Mouse (Mus musculus) heart, embryonic 16.5 days (tissue): ENCODE results near the gene Frmpd3. TPM values are rescaled to one million over a fixed set of nuclear protein-coding genes. Genes with fewer than 3 reads are reported as not detected.

Source experiments
- ATAC-seq: fragments of 200-750 bp; cut with Nextera tagmentation; replicated peaks from 2 replicates; pipeline ENCODE4 v1.8.0; 2017; ENCODE audit warnings: moderate number of reproducible peaks; ENCODE audit not compliant: insufficient read depth, low FRiP score; ENCODE audit errors: extremely low read depth
- H3K27ac ChIP-seq: fragments of 300-500 bp; sonication (generic); 2 replicates; pipeline ENCODE4 v1.5.1; 2014; ENCODE audit warnings: mild to moderate bottlenecking, low read length, control low read depth, moderate library complexity
- H3K27me3 ChIP-seq: fragments of 300-500 bp; sonication (generic); 2 replicates; pipeline ENCODE4 v1.6.1; 2014; ENCODE audit warnings: low read length, mixed read lengths; ENCODE audit not compliant: control insufficient read depth, insufficient read depth
- H3K36me3 ChIP-seq: fragments of 300-500 bp; sonication (generic); 2 replicates; pipeline ENCODE4 v1.6.1; 2014; ENCODE audit not compliant: control insufficient read depth, insufficient read depth
- H3K4me1 ChIP-seq: fragments of 300-500 bp; sonication (generic); 2 replicates; pipeline ENCODE4 v1.6.1; 2014; ENCODE audit warnings: low read length, mixed read lengths; ENCODE audit not compliant: control insufficient read depth, insufficient read depth
- H3K4me2 ChIP-seq: fragments of 300-500 bp; sonication (generic); 2 replicates; pipeline ENCODE4 v1.6.1; 2014; ENCODE audit warnings: low read depth, mild to moderate bottlenecking, control low read depth, low read length
- H3K4me3 ChIP-seq: fragments of 300-500 bp; sonication (generic); 2 replicates; pipeline ENCODE4 v1.5.1; 2014; ENCODE audit warnings: mild to moderate bottlenecking, control low read depth, low read length
- H3K9ac ChIP-seq: fragments of 300-500 bp; sonication (generic); 2 replicates; pipeline ENCODE4 v1.6.1; 2014; ENCODE audit warnings: low read length, control low read depth
- H3K9me3 ChIP-seq: fragments of 300-500 bp; sonication (generic); replicated peaks from 2 replicates; pipeline ENCODE4 v1.6.1; 2016; ENCODE audit warnings: low read length; ENCODE audit not compliant: control insufficient read depth
- WGBS: fragments of 180-500 bp; shearing (Covaris S2); extraction: QIAGEN DNeasy Blood & Tissue Kit; methylation state at CpG from one replicate; pipeline ENCODE4 v1.1.7; 2014; 5-methylcytosine and 5-hydroxymethylcytosine counted together
- polyA plus RNA-seq: library from polyadenylated mRNA; unstranded; fragments of >200 nt; fragmentation: Nextera tagmentation; extraction: Ambion mirVana; gene quantifications from 2 replicates; pipeline ENCODE4 v1.2.1, GENCODE M21; 2015

Frmpd3 gene
- polyA plus RNA-seq, 1 experiment from 2014 or later, result 0.16 TPM

DNA sequence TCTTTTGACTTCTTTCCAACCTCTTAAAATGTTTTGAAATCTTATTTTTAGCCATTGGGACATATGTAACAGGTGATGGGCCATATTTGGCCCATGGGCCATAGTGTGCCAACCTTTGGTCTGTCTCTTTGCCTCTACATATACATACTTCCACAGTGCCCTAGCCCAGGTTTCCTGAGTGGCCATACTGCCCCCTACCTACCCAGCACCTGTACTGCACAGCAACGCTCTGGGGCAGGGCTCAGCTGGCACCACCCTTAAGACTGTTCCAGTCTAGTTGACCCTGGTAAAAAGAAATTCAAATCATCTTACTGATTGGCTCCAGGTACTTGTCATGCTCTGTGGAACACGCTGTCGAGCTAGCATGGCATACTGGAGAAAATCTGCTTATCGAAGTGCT lies 60.8 kb downstream of the Frmpd3 start:
- no peak for ATAC-seq
- no peaks in the 10 kb centered on the region for H3K4me1 ChIP-seq
- WGBS, result 43% methylated on average over 4 of the region's 4 CpGs

DNA sequence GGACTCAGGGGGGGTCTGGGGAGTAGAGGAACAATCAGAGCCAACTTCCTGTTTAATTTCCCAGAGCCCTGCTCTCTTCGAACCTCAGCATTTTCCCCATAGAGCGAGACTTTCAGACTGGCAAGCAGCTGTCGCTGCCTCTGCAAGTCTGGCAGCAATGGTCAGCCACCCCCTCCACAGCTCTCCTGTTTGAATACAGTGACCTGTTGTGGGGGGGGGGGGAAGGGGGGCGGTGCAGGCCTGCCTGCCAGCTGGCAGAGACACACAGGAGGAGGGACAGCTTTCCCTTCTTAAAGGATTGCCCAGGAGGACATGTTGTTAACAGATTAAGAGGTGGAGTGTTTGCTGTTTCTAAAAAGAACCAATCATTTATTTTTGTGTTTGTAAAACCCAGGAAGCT lies 64.0 kb downstream of the Frmpd3 start:
- H3K36me3 ChIP-seq, result no peaks in the 10 kb centered on the region
- no peaks in the 10 kb centered on the region for H3K4me1 ChIP-seq
- WGBS, result 22% methylated on average over 4 of the region's 4 CpGs
- no peak overlapping the region for H3K9ac ChIP-seq
- no peak for ATAC-seq
- H3K4me2 ChIP-seq, result no peak overlapping the region
- H3K9me3 ChIP-seq, result no peaks in the 10 kb centered on the region
- no peak overlapping the region for H3K4me3 ChIP-seq
- H3K27me3 ChIP-seq, result no peaks in the 10 kb centered on the region
- no peak overlapping the region for H3K27ac ChIP-seq

More for the DNA sequence above, 60.8 kb downstream of the Frmpd3 start:
- no peak overlapping the region for H3K9ac ChIP-seq
- no peak overlapping the region for H3K4me2 ChIP-seq
- H3K27me3 ChIP-seq, result peaks cover 3% of the 10 kb centered on the region; the same call in 1 of the 2 replicates
- no peaks in the 10 kb centered on the region for H3K36me3 ChIP-seq
- no peak overlapping the region for H3K4me3 ChIP-seq
- H3K27ac ChIP-seq, result no peak overlapping the region
- H3K9me3 ChIP-seq, result no peaks in the 10 kb centered on the region

DNA sequence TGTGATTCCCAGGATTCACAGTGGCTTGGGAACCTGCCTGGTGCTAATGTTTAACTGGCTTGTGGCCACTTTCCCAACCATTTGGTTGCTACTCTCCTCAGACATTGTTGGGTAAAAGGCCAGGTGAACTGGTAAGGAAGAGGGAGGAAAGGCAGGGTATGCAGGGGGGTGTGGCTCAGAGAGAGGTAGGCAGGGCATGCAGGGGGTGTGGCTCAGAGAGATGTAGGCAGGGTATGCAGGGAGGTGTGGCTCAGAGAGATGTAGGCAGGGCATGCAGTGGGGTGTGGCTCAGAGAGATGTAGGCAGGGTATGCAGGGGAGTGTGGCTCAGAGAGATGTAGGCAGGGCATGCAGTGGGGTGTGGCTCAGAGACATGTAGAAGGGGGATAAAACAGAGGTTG lies 64.4 kb downstream of the Frmpd3 start:
- no peak overlapping the region for H3K4me3 ChIP-seq
- H3K27ac ChIP-seq, result no peak overlapping the region
- no peaks in the 10 kb centered on the region for H3K4me1 ChIP-seq
- H3K9me3 ChIP-seq, result no peaks in the 10 kb centered on the region
- ATAC-seq, result no peak
- no peak overlapping the region for H3K9ac ChIP-seq
- H3K27me3 ChIP-seq, result no peaks in the 10 kb centered on the region
- no peak overlapping the region for H3K4me2 ChIP-seq
- no peaks in the 10 kb centered on the region for H3K36me3 ChIP-seq

DNA sequence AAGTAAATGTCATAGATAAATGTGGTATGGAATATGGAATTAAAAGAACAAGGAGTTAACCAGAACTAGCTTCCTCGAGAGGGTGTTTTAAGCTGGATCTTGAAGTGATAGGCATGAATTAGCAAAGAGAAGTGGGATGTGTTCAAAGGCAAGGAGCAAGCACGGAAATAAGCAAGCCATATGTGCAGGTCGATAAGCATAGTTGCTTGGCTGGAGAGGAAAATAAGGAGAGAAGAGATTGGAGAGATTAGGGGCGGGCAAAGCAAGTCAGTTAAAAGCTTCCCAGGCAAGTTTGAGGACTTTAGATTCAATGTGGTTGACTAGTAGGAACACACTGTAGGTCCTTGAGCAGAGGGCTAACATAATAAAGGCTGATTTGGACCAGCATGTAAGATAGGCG lies 65.5 kb downstream of the Frmpd3 start:
- Histone ChIP-seq H3K9ac (no peak overlapping the region), H3K9me3 (no peaks in the 10 kb centered on the region), H3K4me2 (no peak overlapping the region), H3K4me3 (no peak overlapping the region), H3K27me3 (no peaks in the 10 kb centered on the region), H3K4me1 (no peaks in the 10 kb centered on the region), H3K27ac (no peak overlapping the region), H3K36me3 (no peaks in the 10 kb centered on the region)
- 66% methylated on average over 5 of the region's 5 CpGs for WGBS
- no peak for ATAC-seq

DNA sequence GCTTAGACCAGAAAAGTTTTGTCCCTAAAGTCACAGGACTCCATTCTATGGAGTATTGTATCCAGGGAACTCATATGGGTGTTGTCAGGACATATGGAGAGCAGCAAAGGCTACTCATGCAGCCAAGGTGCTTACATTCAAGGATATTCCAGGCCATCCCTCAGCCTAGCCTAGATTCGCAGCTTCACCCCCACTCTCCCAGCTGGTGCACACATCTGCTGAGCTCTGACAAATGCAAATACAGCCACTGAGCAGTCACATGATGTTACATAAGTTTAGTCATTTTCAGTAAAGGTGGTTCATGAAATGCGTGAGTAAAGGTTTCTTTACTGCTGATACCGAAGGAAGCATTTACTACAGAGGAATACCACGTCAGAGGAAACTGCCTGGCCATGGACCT lies 76.4 kb downstream of the Frmpd3 start:
- Histone ChIP-seq H3K9me3 (no peaks in the 10 kb centered on the region), H3K27me3 (no peaks in the 10 kb centered on the region; the same call in 1 of the 2 replicates), H3K4me1 (no peaks in the 10 kb centered on the region), H3K4me2 (no peak overlapping the region), H3K9ac (no peak overlapping the region), H3K36me3 (no peaks in the 10 kb centered on the region), H3K4me3 (no peak overlapping the region), H3K27ac (no peak overlapping the region)
- 86% methylated on average over 4 of the region's 4 CpGs for WGBS
- no peak for ATAC-seq

DNA sequence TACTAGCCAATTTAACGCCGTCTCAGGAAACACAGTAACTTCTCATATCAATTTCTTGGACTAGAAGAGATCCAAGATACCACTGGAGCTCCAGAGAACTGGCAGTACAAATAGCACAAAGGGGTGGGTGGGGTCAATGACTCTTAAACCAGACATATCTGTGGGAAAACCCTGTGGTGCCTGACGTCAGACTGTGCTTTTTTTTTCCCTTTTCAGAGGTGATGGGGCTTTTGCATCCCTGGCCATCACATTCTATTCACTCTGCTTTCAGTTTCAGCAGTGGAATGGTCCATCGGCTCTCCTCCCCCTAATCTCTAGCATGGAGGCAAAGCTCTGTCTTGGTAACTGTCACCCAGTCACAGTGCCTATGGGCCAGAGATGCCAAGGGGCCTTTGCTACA lies 85.1 kb downstream of the Frmpd3 start:
- H3K27ac ChIP-seq, result no peak overlapping the region
- H3K9me3 ChIP-seq, result no peaks in the 10 kb centered on the region

DNA sequence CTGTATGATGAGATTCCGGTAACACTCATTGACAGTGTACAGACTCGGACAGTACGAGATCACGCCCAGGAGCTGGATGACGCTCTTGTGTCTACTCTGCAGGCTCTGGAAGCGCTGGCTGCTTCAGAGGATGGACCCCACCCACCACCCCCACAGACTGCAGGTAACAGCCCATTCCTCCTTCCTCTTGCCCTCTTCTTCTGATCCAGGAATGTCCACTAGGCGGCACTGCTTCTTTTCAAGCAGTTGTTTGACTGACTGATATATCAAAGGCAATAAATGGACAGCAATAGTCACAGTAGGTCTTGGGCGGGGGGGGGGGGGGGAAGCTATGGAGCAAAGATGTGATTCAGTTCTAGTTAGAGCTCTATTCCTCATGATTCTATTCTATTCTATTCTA lies 86.2 kb downstream of the Frmpd3 start:
- Histone ChIP-seq H3K4me2 (no peak overlapping the region), H3K36me3 (no peaks in the 10 kb centered on the region), H3K27me3 (peaks cover 2% of the 10 kb centered on the region; the same call in 1 of the 2 replicates), H3K9ac (no peak overlapping the region), H3K4me3 (no peak overlapping the region), H3K27ac (no peak overlapping the region), H3K4me1 (no peaks in the 10 kb centered on the region), H3K9me3 (no peaks in the 10 kb centered on the region)
- 69% methylated on average over 7 of the region's 8 CpGs for WGBS
- no peak for ATAC-seq

More for the DNA sequence above, 85.1 kb downstream of the Frmpd3 start:
- H3K9ac ChIP-seq, result no peak overlapping the region
- H3K36me3 ChIP-seq, result no peaks in the 10 kb centered on the region
- WGBS, result 64% methylated on average over 4 of the region's 4 CpGs
- no peak overlapping the region for H3K4me2 ChIP-seq
- H3K27me3 ChIP-seq, result no peaks in the 10 kb centered on the region
- no peaks in the 10 kb centered on the region for H3K4me1 ChIP-seq
- ATAC-seq, result no peak
- H3K4me3 ChIP-seq, result no peak overlapping the region

DNA sequence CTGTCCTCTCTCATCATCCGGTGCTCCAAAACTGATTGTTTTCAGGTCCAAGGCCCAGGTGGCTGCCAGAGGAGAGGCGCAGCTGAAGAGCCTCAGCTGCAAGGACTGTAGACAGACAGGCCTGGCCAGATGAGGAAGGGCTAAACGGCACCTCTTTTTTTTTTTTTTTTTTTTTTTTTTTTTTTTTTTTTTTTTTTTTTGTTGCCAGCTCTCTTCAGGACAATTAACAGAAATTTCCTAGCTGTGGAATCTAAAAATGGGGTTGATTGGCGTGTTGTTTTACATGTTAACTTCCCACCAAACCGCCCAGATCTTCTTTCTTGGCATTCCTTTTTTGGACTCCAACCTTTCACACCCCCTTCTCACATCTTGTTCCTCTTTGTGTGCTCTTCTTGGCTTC lies 87.9 kb downstream of the Frmpd3 start:
- H3K9me3 ChIP-seq, result no peaks in the 10 kb centered on the region
- H3K27ac ChIP-seq, result no peak overlapping the region
- no peak overlapping the region for H3K4me2 ChIP-seq
- H3K27me3 ChIP-seq, result peaks cover 2% of the 10 kb centered on the region; the same call in 1 of the 2 replicates
- no peak for ATAC-seq
- H3K9ac ChIP-seq, result no peak overlapping the region
- WGBS, result 72% methylated on average over 5 of the region's 5 CpGs
- no peaks in the 10 kb centered on the region for H3K4me1 ChIP-seq
- no peaks in the 10 kb centered on the region for H3K36me3 ChIP-seq
- H3K4me3 ChIP-seq, result no peak overlapping the region

DNA sequence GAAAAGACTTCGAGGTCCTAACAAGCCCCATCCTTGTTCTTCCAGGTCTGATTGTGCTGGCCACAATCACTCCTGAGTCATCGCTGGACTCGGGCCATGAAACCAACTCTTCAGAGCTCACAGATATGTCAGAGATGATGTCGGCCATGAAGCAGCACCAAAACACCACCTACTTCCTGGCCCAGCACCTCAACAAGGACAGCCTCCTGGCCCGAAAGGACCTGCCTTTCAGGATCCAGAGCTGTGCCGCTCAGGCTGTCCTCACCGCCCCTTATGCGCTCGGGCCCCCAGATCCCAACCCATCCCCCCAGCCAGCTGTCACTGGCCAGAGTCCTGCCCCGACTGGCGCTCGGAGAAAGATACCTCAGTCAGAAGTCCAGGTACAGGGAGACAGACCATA lies 88.4 kb downstream of the Frmpd3 start:
- Histone ChIP-seq H3K36me3 (no peaks in the 10 kb centered on the region), H3K9ac (no peak overlapping the region), H3K9me3 (no peaks in the 10 kb centered on the region), H3K4me1 (no peaks in the 10 kb centered on the region), H3K4me3 (no peak overlapping the region), H3K27ac (no peak overlapping the region), H3K4me2 (no peak overlapping the region), H3K27me3 (peaks cover 2% of the 10 kb centered on the region; the same call in 1 of the 2 replicates)
- 71% methylated on average over 12 of the region's 12 CpGs for WGBS
- ATAC-seq, result no peak

DNA sequence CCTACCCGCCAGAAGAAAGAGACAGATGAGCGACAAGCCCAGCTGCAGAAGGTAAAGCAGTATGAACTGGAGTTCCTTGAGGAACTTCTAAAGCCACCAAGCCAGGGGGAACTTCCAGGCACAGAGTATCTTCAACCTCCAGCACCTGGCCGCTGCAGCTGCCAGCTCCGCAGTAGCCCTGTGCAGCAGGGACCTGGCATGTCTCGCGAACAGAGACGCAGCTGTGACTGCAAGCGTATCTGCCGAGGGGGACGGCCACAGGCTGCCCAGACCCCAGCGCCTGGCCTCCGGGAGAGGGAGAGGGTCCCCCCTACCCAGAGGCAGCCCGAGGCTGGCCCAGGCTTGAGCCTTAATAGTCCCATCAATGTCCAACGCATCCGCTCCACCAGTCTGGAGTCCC lies 89.9 kb downstream of the Frmpd3 start:
- no peak for ATAC-seq
- Histone ChIP-seq H3K9me3 (no peaks in the 10 kb centered on the region), H3K27ac (no peak overlapping the region), H3K36me3 (no peaks in the 10 kb centered on the region), H3K4me3 (no peak overlapping the region), H3K4me1 (no peaks in the 10 kb centered on the region), H3K4me2 (no peak overlapping the region), H3K27me3 (peaks cover 5% of the 10 kb centered on the region), H3K9ac (no peak overlapping the region)
- 76% methylated on average over 15 of the region's 15 CpGs for WGBS
